Mouse (Mus musculus) E14TG2a.4 (cell line): ENCODE data around the gene Cenpo.

Experiments
- CTCF ChIP-seq: conservative IDR thresholded peaks from 2 replicates; pipeline ENCODE4 v1.5.1; 2014; ENCODE audit warnings: low read length
- NANOG ChIP-seq: IDR thresholded peaks from 2 replicates; pipeline ENCODE4 v1.6.1; 2014; ENCODE audit warnings: borderline replicate concordance, low read length, mixed read lengths
- POU5F1 ChIP-seq: IDR thresholded peaks from 2 replicates; pipeline ENCODE4 v1.6.1; 2014; ENCODE audit warnings: low read length, borderline replicate concordance

GRCm38 (mm10) chr12:4150936-4151335, 83.2 kb downstream of the Cenpo start:
- TF ChIP-seq CTCF (no peak), NANOG (no peak), POU5F1 (no peak)
